Mouse (Mus musculus): ENCODE data around the gene Trmt2a. TPM values are rescaled to one million over a fixed set of nuclear protein-coding genes. Genes with fewer than 3 reads are reported as not detected.
A peak's percentile ranks its signal among the peaks of the same experiment; 100 is the strongest.
"Not testable (repeated sequence)": the region's sequence is repeated elsewhere in the genome, so short reads cannot be mapped to it uniquely, and the experiment has no call there.

Trmt2a gene
- polyA plus RNA-seq, 1 experiment from 2014 or later = 78.4 TPM

- 4% methylated on average over 6 of the region's 10 CpGs for WGBS
- Histone ChIP-seq H3K4me2 (ENCODE audit: low read depth, low read length) (peak overlapping the region; percentile 35), H3K27ac (ENCODE audit: low read depth, low read length) (peak overlapping the region; percentile 60; the same call in 1 of the 2 replicates), H3K4me1 (ENCODE audit: control insufficient read depth, insufficient read depth, low read length) (peaks cover 23% of the 10 kb centered on the region), H3K4me3 (ENCODE audit: low read depth, low read length) (peak overlapping the region; percentile 96)
- H3K36me3 ChIP-seq (ENCODE audit: control insufficient read depth, insufficient read depth, low read length); ATAC-seq (ENCODE audit: low read depth); H3K9me3 ChIP-seq (ENCODE audit: control insufficient read depth, low read length); H3K9ac ChIP-seq (replicated peaks; ENCODE audit: low read depth, low read length); H3K27me3 ChIP-seq (ENCODE audit: control insufficient read depth, insufficient read depth, low read length): not testable (repeated sequence)
Measured at GRCm38 (mm10) chr16:18289614-18290013, 41.1 kb downstream of the Trmt2a start.

MicroRNAs within 50 kb of the gene (microRNA counts, 519-probe panel; counts per million panel counts)
- not detected for microRNA mmu-miR-1306

Small RNA genes within 50 kb of the gene (microRNA-seq; reads per million reads assigned to microRNA genes)
- gene Gm24572 (not detected), gene Mir1306 (137 reads per million, percentile 50 among the genes with 10 or more reads in this experiment)

Other genes starting within 250 kb of the Trmt2a start
- 155 and 174 TPM in 2 replicates for gene Dgcr6, start 195.8 kb upstream of the Trmt2a start, polyA plus RNA-seq (2014; fragmentation: Nextera tagmentation; extraction: Ambion mirVana)
- 2.2 and 2.5 TPM in 2 replicates for gene Prodh, start 158.5 kb upstream of the Trmt2a start, polyA plus RNA-seq (2014; fragmentation: Nextera tagmentation; extraction: Ambion mirVana)
- 27.4 and 36.4 TPM in 2 replicates for gene Rtn4r, start 121.0 kb upstream of the Trmt2a start, polyA plus RNA-seq (2014; fragmentation: Nextera tagmentation; extraction: Ambion mirVana)
- gene Ccdc188, start 30.8 kb upstream of the Trmt2a start, polyA plus RNA-seq (2014; fragmentation: Nextera tagmentation; extraction: Ambion mirVana) = not detected in 2 replicates
- 12.2 and 13.9 TPM in 2 replicates for gene Zdhhc8, start 13.5 kb upstream of the Trmt2a start, polyA plus RNA-seq (2014; fragmentation: Nextera tagmentation; extraction: Ambion mirVana)
- 400 and 407 TPM in 2 replicates for gene Ranbp1, start 53 bp downstream of the Trmt2a start, polyA plus RNA-seq (2014; fragmentation: Nextera tagmentation; extraction: Ambion mirVana)
- gene Gm49776, start 9.6 kb downstream of the Trmt2a start, polyA plus RNA-seq (2014; fragmentation: Nextera tagmentation; extraction: Ambion mirVana) = not detected in 2 replicates
- 40.8 and 42.1 TPM in 2 replicates for gene Dgcr8, start 40.6 kb downstream of the Trmt2a start, polyA plus RNA-seq (2014; fragmentation: Nextera tagmentation; extraction: Ambion mirVana)
- 99.8 and 114 TPM in 2 replicates for gene Tango2, start 99.4 kb downstream of the Trmt2a start, polyA plus RNA-seq (2014; fragmentation: Nextera tagmentation; extraction: Ambion mirVana)
- 60.2 and 73.5 TPM in 2 replicates for gene Arvcf, start 99.5 kb downstream of the Trmt2a start, polyA plus RNA-seq (2014; fragmentation: Nextera tagmentation; extraction: Ambion mirVana)
- 21.3 and 25.4 TPM in 2 replicates for gene Txnrd2, start 177.7 kb downstream of the Trmt2a start, polyA plus RNA-seq (2014; fragmentation: Nextera tagmentation; extraction: Ambion mirVana)
- gene Comt, start 178.2 kb downstream of the Trmt2a start, polyA plus RNA-seq (2014; fragmentation: Nextera tagmentation; extraction: Ambion mirVana) = 102 and 103 TPM in 2 replicates

All from neural tube, embryonic 14.5 days (tissue).